Mouse (Mus musculus) hindbrain, embryonic 10.5 days (tissue): ENCODE data around the gene Jpt2. TPM values are rescaled to one million over a fixed set of nuclear protein-coding genes. Genes with fewer than 3 reads are reported as not detected.
"Not testable (repeated sequence)": the region's sequence is repeated elsewhere in the genome, so short reads cannot be mapped to it uniquely, and the experiment has no call there.

Source experiments
- DNase-seq: peaks from one replicate; pipeline ENCODE4 v3.0.0-alpha.2; 2017; ENCODE audit warnings: low spot score
- H3K27ac ChIP-seq: fragments of 300-500 bp; sonication (generic); 2 replicates; pipeline ENCODE4 v1.5.1; 2016; ENCODE audit warnings: mild to moderate bottlenecking, moderate library complexity
- H3K27me3 ChIP-seq: fragments of 300-500 bp; sonication (generic); 2 replicates; pipeline ENCODE4 v1.6.1; 2016; ENCODE audit warnings: mild to moderate bottlenecking; ENCODE audit not compliant: poor library complexity, insufficient read depth, severe bottlenecking
- H3K36me3 ChIP-seq: fragments of 300-500 bp; sonication (generic); 2 replicates; pipeline ENCODE4 v1.6.1; 2016; ENCODE audit warnings: mild to moderate bottlenecking, moderate library complexity
- H3K4me1 ChIP-seq: fragments of 300-500 bp; sonication (generic); replicated peaks from 2 replicates; pipeline ENCODE4 v1.6.1; 2016; ENCODE audit warnings: mild to moderate bottlenecking
- H3K4me3 ChIP-seq: fragments of 300-500 bp; sonication (generic); 2 replicates; pipeline ENCODE4 v1.5.1; 2016; ENCODE audit warnings: mild to moderate bottlenecking, moderate library complexity
- H3K9me3 ChIP-seq: fragments of 300-500 bp; sonication (generic); 2 replicates; pipeline ENCODE4 v1.6.1; 2016; ENCODE audit warnings: mild to moderate bottlenecking, moderate library complexity
- WGBS: fragments of 180-500 bp; shearing (Covaris S2); methylation state at CpG from one replicate; pipeline ENCODE4 v1.1.7; 2016; 5-methylcytosine and 5-hydroxymethylcytosine counted together
- polyA plus RNA-seq: library from polyadenylated mRNA; unstranded; fragments of >200 nt; fragmentation: Nextera tagmentation; extraction: Ambion mirVana; gene quantifications from 2 replicates; pipeline ENCODE4 v1.2.1, GENCODE M21; 2016

The Jpt2 gene
- 358 and 426 TPM in 2 replicates for polyA plus RNA-seq

GRCm38 (mm10) chr17:24960135-24960851 lies at the start of gene Jpt2:
Jpt2 (minus strand) TSS chr17:24960689.
- under 1% methylated on average over 59 of the region's 59 CpGs for WGBS
- Histone ChIP-seq H3K9me3 (no peaks in the 10 kb centered on the region), H3K4me3 (peak within 1 kb of the TSS; percentile 95), H3K36me3 (peaks cover 77% of the 10 kb centered on the region), H3K27ac (peak within 1 kb of the TSS; percentile 98), H3K4me1 (peaks cover 26% of the 10 kb centered on the region), H3K27me3 (no peaks in the 10 kb centered on the region)
- DNase-seq, result peak; percentile 99

GRCm38 (mm10) chr17:25007480-25007879 lies 47.0 kb upstream of the Jpt2 start:
- H3K4me3 ChIP-seq, result no peak overlapping the region
- H3K36me3 ChIP-seq, result peaks cover 96% of the 10 kb centered on the region
- no peaks in the 10 kb centered on the region for H3K9me3 ChIP-seq
- H3K27me3 ChIP-seq, result no peaks in the 10 kb centered on the region
- no peak for DNase-seq
- no peaks in the 10 kb centered on the region for H3K4me1 ChIP-seq
- H3K27ac ChIP-seq, result no peak overlapping the region

DNA sequence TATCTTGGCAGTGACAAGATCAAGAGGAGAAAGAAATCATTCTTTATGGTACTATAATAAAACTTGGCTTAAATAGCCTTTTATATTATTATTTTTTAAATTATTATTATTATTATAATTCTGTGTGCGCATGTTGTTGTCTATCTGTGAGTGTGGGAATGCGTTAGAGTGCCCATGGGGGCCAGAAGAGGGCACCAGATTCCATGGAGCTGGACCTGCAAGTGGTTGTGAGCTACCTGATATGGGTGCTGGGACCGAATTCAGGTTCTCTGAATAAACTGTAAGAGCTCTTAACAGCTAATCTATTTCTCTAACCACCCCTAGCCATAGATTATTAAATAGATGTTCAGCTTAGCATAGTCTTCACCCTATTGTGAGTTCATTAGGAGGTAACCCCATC lies 44.6 kb upstream of the Jpt2 start:
- Histone ChIP-seq H3K4me3 (no peak overlapping the region), H3K9me3 (no peaks in the 10 kb centered on the region), H3K27ac (no peak overlapping the region), H3K4me1 (no peaks in the 10 kb centered on the region), H3K27me3 (no peaks in the 10 kb centered on the region), H3K36me3 (peaks cover 96% of the 10 kb centered on the region)
- WGBS, result 94% methylated on average over 3 of the region's 3 CpGs
- no peak for DNase-seq

DNA sequence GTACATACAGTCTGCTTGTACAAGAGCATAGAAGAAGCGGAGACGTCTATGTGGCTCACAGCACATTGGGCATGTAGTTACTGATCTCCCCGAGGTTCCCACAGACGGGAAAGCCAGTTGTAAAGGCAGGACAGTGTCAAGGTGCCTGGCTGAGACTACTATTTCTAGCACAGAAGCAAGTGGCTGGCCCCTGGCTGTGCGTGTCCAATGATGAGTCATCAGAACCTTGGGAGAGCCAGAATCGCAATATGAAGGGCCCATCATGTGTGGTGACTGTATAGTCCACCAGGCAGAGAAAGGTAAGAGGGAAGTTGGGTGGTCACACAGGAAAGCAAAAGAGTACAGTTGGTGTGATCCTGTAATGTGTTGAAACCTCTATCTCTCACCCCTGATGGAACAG lies 34.2 kb upstream of the Jpt2 start:
- Histone ChIP-seq H3K9me3 (no peaks in the 10 kb centered on the region), H3K27ac (no peak overlapping the region), H3K27me3 (no peaks in the 10 kb centered on the region), H3K4me3 (no peak overlapping the region), H3K4me1 (no peaks in the 10 kb centered on the region), H3K36me3 (peaks cover 100% of the 10 kb centered on the region)
- WGBS, result 92% methylated on average over 6 of the region's 6 CpGs
- no peak for DNase-seq

- WGBS, result 95% methylated on average over 6 of the region's 6 CpGs
- Histone ChIP-seq H3K4me1 (no peaks in the 10 kb centered on the region), H3K4me3 (no peak overlapping the region), H3K36me3 (peaks cover 98% of the 10 kb centered on the region), H3K27ac (no peak overlapping the region), H3K27me3 (no peaks in the 10 kb centered on the region), H3K9me3 (no peaks in the 10 kb centered on the region)
- no peak for DNase-seq
These were observed 26.7 kb upstream of the Jpt2 start for GRCm38 (mm10) chr17:24987221-24987620.

DNA sequence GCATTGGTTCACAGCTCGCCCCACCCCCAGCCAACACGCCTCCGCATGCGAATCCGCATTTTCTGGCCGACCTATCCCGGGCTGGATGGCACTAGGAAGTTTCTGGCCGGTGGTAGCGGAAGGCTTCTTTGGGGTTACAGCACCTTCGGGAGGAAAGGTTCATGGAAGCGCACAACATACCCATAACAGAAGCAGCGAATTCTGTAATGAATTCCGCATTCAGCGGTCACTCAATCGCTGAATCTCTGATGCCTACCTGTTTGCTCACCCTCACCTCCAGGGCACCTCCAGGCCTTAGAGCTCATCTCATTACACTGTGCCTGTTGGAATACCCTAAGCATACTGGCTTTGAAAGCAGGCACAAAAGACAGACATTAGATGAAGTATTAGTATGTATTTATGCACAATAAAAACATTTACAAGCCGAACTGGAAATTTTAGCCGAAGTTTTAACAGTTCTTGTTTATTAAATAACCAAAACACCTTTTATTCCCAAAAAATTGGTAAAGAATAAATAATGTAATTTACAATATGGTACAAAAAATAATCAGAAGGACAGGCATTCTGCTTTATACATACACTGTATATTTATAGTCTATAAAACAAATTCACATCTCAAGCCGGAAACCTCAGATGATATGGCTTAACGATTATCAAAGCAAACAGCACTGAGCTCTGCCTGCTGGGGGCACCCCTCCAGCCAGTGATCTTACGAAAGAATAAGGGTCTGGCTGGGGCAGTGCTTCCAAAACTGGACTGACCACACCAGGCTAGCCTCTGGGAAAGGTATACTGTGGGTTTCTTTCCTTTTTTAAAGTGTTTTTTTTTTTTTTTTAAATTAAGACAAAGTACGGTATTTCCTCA lies 595 bp upstream of the Jpt2 start:
- H3K27me3 ChIP-seq, result no peaks in the 10 kb centered on the region
- H3K9me3 ChIP-seq, result no peaks in the 10 kb centered on the region
- peak overlapping the region; percentile 95 for H3K4me3 ChIP-seq
- no peak for DNase-seq
- 18% methylated on average over 21 of the region's 21 CpGs for WGBS
- H3K27ac ChIP-seq, result peak overlapping the region; percentile 98
- peaks cover 26% of the 10 kb centered on the region for H3K4me1 ChIP-seq
- peaks cover 77% of the 10 kb centered on the region for H3K36me3 ChIP-seq

DNA sequence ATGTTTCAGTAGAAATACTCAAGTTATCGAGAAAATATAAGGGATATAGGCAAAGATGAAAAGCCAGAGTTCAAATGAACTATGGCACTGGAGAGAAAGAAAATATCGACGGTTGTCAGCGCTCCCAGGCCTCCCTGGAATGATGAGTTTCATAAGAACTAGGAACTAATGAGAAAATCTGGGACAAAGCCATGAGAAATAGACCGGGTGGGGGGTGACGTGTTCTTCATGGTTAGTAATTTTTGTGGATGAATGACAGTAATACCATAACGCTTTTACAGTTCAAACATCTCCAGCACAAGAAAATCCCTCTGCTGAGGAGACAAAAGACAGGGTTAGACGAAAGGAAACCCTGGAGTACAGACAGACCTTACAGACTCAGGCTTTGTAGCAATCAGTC lies 1.1 kb downstream of the Jpt2 start:
- 57% methylated on average over 8 of the region's 8 CpGs for WGBS
- Histone ChIP-seq H3K4me1 (peaks cover 26% of the 10 kb centered on the region), H3K4me3 (peak overlapping the region; percentile 95), H3K27ac (peak overlapping the region; percentile 98), H3K9me3 (no peaks in the 10 kb centered on the region), H3K36me3 (peaks cover 77% of the 10 kb centered on the region), H3K27me3 (no peaks in the 10 kb centered on the region)
- no peak for DNase-seq

DNA sequence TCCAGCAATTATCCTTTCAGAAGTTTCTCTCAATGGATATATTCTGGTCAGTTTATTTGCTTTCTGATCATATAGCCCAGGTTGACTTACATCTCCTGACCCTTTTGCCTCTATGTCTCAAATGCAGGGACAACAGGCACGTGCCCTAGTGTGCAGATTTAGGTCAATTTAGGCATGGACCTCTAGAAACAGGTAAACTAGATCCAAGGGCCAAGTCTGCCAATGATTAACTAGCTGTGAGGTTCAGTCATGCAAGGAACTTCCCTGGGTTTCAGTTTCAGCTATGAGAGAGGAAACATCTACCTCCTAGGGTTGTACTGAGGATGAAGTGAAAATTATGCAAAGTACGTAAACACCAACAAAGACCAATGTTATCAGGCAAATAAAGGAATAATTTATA lies 7.2 kb downstream of the Jpt2 start:
- no peaks in the 10 kb centered on the region for H3K9me3 ChIP-seq
- peaks cover 98% of the 10 kb centered on the region for H3K36me3 ChIP-seq
- H3K27me3 ChIP-seq, result no peaks in the 10 kb centered on the region
- H3K4me3 ChIP-seq, result no peak overlapping the region
- WGBS, result 94% methylated on average over 2 of the region's 2 CpGs
- DNase-seq, result no peak
- 0 out of 2 replicates have a peak, but pooled peaks cover 3% of the 10 kb centered on the region for H3K4me1 ChIP-seq
- no peak overlapping the region for H3K27ac ChIP-seq

DNA sequence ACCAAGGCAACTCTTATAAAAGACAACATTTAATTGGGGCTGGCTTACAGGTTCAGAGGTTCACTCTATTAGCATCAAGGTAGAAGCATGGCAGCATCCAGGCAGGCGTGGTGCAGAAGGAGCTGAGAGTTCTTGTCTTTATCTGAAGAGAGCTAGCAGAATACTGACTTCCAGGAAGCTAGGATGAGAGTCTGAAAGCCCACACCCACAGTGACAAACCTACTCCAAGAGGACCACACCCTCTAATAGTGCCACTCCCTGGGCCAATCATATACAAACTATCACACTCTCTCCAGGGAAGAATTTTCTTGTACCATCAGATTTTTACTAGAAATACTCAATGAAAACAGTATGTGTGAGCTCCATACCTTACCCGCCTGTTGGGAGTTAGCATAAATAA lies 9.8 kb downstream of the Jpt2 start:
- Histone ChIP-seq H3K9me3 (no peaks in the 10 kb centered on the region), H3K4me3 (no peak overlapping the region), H3K27ac (no peak overlapping the region), H3K4me1 (no peaks in the 10 kb centered on the region), H3K27me3 (no peaks in the 10 kb centered on the region), H3K36me3 (peaks cover 99% of the 10 kb centered on the region)
- DNase-seq, result no peak
- WGBS, result 86% methylated on average over 2 of the region's 2 CpGs

- Histone ChIP-seq H3K27me3 (no peaks in the 10 kb centered on the region), H3K4me1 (no peaks in the 10 kb centered on the region), H3K36me3 (peaks cover 100% of the 10 kb centered on the region), H3K27ac (no peak overlapping the region), H3K4me3 (no peak overlapping the region), H3K9me3 (no peaks in the 10 kb centered on the region)
- no peak for DNase-seq
- WGBS, result 96% methylated on average over 5 of the region's 5 CpGs
These were observed 12.3 kb downstream of the Jpt2 start for GRCm38 (mm10) chr17:24948204-24948603.

DNA sequence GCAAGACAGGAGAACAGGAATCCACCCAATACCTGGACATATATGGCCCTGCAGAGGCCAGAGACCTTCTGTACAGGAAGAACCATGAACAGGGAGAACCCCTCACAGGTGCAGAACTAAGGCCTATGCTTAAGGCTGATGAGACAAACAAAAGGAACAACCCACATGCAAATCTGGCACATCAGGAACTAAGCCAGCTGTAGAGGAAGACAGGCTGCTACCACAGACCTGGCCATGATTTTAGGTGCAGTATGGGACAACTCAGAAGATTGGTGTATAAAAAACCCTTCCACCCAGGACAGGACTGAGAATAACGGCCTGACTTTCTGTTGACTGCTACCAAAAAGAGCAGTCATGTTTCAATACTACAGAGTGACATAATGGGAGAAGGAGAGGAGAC lies 16.9 kb downstream of the Jpt2 start:
- 96% methylated on average over 1 of the region's 1 CpGs for WGBS
- H3K27ac ChIP-seq, H3K9me3 ChIP-seq, H3K27me3 ChIP-seq, H3K4me3 ChIP-seq, H3K4me1 ChIP-seq, DNase-seq: not testable (repeated sequence)
- peaks cover 69% of the 10 kb centered on the region for H3K36me3 ChIP-seq

GRCm38 (mm10) chr17:24943036-24943435 lies 17.5 kb downstream of the Jpt2 start:
- no peak overlapping the region for H3K4me3 ChIP-seq
- no peak overlapping the region for H3K27ac ChIP-seq
- H3K27me3 ChIP-seq, result no peaks in the 10 kb centered on the region
- H3K36me3 ChIP-seq, result peaks cover 63% of the 10 kb centered on the region
- DNase-seq, result no peak
- 91% methylated on average over 7 of the region's 7 CpGs for WGBS
- H3K4me1 ChIP-seq, result no peaks in the 10 kb centered on the region
- no peaks in the 10 kb centered on the region for H3K9me3 ChIP-seq

- not testable (repeated sequence) for H3K9me3 ChIP-seq, H3K4me1 ChIP-seq, DNase-seq, H3K27me3 ChIP-seq, H3K4me3 ChIP-seq, H3K27ac ChIP-seq
- 38% methylated on average over 2 of the region's 2 CpGs for WGBS
- H3K36me3 ChIP-seq, result peaks cover 57% of the 10 kb centered on the region
These were observed 18.0 kb downstream of the Jpt2 start for GRCm38 (mm10) chr17:24942453-24942852.
